Mouse (Mus musculus): ENCODE measurements around the gene Heatr4.
A peak's percentile ranks its signal among the peaks of the same experiment; 100 is the strongest.

The Heatr4 gene

DNA sequence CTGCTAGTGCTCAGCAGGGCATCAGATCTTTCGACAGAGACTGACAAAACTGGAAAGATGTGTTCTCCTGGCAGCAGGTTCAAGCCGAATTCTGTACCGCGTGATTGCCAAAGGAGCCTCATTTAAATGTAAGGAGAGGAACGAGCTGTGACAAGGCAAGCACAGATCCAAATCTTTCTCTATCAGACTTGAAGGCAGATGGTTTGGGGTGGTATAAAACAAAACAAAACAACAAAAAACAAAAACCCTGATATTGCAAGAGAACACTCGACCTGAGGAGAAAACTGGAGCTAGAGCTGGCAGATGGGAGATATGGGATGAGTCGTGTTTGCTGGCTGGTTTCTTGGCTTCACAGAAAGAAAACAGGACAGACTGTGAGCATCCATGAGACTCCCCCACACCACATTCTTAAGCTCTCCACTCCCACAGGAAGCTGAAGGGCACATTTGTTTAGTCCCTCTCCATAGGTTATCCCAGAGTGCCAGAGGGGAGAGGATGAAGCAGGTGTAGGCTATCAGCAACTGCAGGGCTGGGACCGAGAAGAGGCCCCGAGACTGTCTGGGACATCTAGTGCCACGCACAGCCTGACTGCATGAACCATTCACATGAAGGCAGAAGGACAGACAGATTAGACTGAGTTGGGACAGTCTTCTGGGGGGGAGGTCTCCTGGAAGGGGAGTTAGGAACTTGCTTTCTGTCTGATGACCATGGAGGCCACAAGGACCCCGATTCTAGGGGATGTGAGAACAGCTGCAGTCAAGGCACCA is 13.9 kb upstream of the Heatr4 start:
- no peak for DNase-seq (ENCODE audit: low spot score)

DNA sequence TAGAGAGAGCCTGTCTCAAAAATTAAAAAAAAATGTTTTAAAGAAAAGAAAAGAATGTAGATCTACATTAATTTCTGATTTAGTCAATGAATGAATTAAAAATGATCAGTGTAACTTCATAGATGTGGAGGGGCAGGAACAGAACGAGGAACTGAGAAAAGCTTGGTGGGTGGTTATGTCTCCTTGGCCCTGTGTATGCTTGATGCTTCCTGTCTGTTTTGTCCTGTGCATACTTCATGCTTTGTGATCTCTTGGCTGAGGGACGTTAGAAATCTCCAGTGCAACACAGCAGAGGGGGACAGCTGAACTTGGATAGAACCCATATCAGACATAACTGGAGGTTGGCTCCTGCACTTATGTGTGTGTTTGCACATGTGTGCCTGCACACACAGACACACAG is 12.6 kb upstream of the Heatr4 start:
- DNase-seq (ENCODE audit: low spot score): no peak

DNA sequence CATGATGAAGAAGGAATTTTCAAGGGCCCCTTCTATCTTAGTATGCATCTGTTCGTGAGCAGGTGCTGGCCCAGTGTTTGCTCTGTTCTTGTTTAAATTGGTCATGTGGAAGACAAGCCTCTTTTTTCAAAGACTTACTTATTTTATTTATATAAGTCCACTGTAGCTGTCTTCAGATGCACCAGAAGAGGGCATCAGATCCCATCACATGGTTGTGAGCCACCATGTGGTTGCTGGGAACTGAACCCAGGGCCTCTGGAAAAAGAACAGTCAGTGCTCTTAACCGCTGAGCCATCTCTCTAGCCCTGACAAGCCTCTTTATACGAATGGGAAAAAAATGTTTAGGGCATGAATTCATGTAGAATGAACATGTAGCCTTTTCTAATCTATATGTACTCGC is 4.7 kb upstream of the Heatr4 start:
- DNase-seq (ENCODE audit: low spot score): no peak

GRCm38 (mm10) chr12:83988483-83988882 is 3.8 kb upstream of the Heatr4 start:
- no peak for DNase-seq (ENCODE audit: low spot score)

GRCm38 (mm10) chr12:83987583-83988441 is 3.2 kb upstream of the Heatr4 start, which contains the start of gene Acot2:
TSS of gene Acot2 (plus strand) at chr12:83987861.
- DNase-seq (ENCODE audit: low spot score): peak; percentile 79

- no peak for DNase-seq (ENCODE audit: low spot score)
Observed at GRCm38 (mm10) chr12:83987242-83987582, 2.6 kb upstream of the Heatr4 start.

- no peak for DNase-seq (ENCODE audit: low spot score)
Observed at GRCm38 (mm10) chr12:83981615-83982014, 3.0 kb downstream of the Heatr4 start.

GRCm38 (mm10) chr12:83978862-83979261 is 5.8 kb downstream of the Heatr4 start:
- no peak for DNase-seq (ENCODE audit: low spot score)

DNA sequence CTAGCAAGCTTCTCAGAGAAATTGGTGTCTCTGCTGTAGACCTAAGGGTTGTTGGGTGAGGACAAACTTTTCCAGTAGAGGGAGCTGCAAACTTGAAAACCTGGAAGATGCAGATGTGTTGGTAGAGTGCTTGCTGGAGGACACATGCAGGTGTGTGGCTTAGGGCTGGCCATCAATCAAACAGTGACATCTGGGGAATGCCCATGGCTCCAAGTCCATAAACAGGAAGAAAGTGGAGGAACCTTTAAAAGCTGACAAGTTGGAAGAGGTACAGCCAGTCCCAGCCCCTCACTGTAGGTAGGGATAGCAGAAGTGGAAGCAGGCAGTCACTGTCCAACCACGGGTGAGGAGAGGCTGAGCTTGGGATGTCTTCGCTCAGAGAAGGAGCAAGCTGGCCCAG is 12.5 kb downstream of the Heatr4 start:
- no peak for DNase-seq (ENCODE audit: low spot score)

DNA sequence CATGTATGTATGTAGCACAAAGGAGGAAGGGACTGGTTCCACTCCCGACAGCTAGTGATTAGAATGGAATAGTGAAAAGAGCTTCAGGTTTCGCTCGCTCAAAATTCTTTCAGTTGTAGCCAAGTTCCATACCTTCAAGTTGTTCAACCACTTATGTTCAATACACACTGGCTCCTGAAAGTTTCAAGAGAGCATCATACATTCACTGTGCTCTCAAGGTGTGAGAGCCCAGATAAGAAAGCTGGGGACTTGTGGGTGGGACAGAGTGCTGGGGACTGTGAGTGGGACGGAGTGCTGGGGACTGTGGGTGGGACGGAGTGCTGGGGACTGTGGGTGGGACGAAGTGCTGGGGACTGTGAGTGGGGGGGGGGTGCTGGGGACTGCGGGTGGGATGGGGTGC is 19.4 kb downstream of the Heatr4 start:
- DNase-seq (ENCODE audit: low spot score): no peak

DNA sequence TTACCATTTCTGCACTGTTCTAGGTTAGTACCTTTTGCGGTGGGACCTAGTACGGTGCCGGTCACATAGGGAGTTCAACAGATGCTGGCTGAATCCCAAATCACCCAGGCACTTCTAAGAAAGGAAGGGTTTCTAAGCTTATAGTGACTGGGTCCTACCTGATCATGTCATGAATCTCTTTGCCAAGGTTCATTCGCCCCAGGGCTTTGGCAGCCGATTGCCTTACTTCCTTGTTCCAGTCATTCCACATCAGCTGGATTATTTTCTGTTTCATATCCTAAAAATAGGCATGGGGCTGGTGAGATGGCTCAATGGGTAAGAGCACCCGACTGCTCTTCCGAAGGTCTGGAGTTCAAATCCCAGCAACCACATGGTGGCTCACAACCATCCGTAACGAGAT is 26.4 kb downstream of the Heatr4 start:
- peak; percentile 26 for DNase-seq (ENCODE audit: low spot score)

DNA sequence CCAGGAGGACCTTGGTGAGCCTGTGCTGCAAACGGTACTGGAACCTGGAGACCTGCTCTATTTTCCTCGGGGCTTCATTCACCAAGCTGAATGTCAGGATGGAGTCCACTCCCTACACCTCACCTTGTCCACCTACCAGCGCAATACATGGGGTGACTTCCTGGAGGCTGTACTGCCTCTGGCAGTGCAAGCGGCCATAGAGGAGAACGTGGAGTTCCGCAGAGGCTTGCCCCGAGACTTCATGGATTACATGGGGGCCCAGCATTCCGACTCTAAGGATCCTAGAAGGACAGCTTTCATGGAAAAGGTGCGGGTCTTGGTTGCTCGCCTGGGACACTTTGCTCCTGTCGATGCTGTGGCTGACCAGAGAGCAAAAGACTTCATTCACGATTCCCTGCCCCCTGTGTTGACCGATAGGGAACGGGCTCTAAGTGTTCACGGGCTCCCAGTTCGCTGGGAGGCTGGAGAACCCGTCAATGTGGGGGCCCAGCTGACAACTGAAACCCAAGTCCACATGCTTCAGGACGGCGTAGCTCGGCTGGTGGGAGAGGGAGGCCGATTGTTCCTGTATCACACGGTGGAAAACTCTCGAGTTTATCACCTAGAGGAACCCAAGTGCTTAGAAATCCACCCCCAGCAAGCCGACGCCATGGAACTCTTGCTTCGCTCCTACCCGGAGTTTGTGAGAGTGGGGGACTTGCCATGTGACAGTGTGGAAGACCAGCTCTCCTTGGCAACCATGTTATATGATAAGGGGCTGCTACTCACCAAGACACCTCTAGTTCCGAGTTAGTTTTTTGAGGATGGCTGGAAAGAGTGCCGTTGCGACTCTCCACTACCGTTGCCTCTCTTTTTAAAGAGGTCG is 32.7 kb downstream of the Heatr4 start:
- no peak for DNase-seq (ENCODE audit: low spot score)

DNA sequence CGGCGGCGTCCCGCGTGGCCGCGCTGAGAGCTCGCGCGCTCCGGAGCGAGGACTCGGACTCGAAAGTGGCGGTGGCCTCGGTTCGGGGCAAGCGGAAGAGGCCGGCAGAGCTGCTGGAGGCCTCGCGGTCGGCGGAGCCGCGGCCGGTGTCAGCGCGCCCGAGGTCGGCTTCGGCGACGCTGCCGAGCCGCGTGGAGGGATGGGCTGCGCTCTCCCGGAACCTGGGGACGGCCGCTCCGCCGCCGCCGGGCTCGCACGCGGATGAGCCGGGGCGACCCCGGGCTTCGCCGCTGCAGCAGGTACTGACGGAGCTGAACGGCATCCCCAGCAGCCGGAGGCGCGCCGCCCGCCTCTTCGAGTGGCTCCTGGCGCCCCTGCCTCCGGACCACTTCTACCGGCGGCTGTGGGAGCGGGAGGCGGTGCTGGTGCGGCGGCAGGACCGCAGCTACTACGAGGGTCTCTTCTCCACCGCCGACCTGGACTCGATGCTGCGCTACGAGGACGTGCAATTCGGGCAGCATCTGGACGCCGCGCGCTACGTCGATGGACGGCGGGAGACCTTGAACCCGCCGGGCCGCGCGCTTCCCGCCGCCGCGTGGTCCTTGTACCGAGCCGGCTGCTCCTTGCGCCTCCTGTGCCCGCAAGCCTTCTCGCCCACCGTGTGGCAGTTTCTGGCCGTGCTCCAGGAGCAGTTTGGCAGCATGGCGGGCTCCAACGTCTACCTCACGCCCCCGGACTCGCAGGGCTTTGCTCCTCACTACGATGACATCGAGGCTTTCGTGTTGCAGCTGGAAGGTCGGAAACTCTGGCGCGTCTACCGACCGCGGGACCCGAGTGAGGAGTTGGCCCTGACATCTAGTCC is 33.6 kb downstream of the Heatr4 start:
- peak; percentile 72 for DNase-seq (ENCODE audit: low spot score)

DNA sequence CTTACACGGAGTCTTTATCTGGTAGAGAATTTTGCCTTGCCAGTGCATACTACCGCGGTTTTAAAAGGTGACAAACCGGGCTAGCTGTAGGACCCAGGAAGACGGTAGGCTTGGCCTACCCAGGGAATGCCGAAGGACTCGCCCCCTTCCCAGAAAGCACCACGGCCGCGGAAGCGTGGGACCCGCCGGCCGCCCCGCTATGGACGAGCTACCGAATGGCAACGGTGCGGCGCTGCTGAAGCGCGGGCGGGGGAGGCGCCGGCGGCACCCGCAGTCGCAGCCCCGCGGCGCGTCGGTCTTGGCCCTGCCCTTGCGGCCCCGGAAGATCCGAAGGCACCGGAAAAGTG is 34.2 kb downstream of the Heatr4 start, which contains the start of gene Riox1:
Riox1 (plus strand) TSS at position 116 of the 347 bp plus-strand sequence.
- DNase-seq (ENCODE audit: low spot score): peak; percentile 82

DNA sequence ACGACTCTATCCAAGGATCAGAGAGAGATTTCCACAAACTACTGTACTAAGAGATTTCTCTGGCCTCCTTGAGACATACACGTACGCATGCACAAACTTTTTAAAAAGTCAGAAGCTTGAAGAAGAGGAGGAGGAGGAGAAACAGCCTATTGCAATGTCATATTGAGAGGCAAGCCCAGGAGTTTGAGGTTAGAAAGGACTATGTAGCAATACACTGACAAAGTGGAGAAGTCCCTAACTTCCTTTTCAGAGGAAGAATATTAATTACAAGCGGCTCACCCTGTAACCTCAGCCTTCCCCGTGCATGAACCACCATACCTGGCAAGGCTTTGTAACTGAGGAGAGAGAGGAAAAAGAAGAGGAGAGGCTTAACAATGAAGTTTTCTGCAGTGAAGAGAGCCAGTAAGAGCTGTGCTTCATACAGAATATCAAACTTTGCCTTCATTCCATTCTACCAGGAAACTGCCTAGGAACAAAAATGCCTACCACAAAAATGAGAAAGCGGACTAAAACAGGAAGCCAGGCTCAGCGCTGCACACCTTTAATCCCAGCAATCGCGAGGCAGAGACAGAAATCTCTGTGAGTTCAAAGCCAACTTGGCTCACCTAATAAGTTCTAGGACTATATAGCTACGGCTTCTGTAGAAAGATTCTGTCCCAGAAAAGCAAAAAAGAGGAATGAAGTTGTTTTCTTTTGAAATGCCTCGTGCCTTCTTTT is 34.7 kb downstream of the Heatr4 start:
- no peak for DNase-seq (ENCODE audit: low spot score)

DNA sequence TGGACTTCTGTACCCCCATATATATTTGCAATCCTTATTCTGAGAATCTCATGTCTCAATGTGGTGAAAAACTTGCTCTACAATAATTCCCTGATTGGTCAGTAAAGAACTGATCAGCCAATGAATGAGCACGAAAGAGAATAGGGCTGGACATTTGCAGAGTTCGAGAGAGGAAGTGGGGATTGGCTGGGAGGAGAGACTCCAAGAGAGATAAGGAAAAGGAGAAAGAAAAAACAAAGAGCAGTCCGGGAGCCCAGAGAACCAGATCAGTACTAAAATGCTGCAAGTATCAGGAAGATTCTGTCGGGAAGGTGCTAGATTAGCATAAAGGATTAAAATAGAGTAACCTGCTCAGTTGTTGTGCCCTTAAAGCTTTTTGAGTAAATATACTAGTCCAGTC is 35.6 kb downstream of the Heatr4 start:
- DNase-seq (ENCODE audit: low spot score): no peak

DNA sequence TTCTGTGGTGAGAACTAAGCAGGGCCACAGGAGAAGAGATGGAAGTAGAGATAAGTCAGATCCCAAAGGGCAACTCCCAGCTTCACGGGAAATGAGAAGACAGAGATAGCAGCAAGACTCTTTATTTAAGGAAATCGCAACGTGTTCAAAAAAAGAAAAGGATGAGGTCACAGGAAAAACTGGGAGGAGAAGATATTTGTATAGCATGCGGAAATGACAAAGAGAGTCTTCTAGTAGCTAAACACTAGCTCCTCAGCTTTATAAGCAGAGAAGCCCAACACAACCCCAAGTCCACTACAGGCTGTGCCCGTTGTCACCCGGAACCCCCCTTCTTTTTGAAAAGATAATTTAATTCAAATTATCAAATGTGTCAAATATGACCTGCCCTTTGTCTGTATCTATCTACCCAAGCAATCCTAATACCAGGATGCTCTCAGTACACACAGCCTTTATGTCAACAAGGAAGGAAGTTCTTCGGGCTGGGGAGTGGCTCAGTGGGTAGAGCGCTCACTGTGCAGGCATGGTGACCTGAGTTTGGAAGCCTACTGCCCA is 37.3 kb downstream of the Heatr4 start:
- DNase-seq (ENCODE audit: low spot score): no peak

DNA sequence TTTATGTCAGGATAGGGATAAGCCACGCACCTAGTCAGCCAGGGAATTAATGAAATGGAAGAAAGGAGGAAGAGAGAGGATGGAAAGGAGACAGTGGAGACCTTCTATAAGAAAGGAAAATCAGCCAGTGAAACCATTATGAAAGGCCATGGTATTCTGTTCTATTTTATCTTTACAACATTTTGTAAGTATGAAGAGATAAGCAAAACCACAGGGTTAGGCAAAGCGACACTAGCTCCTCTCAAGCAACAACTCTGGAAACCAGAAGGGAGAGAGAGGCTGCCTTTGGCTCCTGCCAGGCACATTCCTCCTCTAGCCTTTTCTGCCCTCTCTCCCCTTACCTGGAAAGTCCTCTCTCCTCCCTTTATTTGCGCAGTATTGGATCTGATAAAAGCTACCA is 42.7 kb downstream of the Heatr4 start:
- DNase-seq (ENCODE audit: low spot score): no peak

- DNase-seq (ENCODE audit: low spot score): no peak
Observed at GRCm38 (mm10) chr12:83940031-83940430, 44.6 kb downstream of the Heatr4 start.

- no peak for DNase-seq (ENCODE audit: low spot score)
Observed at GRCm38 (mm10) chr12:83939332-83939731, 45.3 kb downstream of the Heatr4 start.

Measured in testis, postnatal 10 days (tissue).